Mouse (Mus musculus) G1E (cell line): ENCODE results near the gene Fads6. TPM values are rescaled to one million over a fixed set of nuclear protein-coding genes. Genes with fewer than 3 reads are reported as not detected.
A peak's percentile ranks its signal among the peaks of the same experiment; 100 is the strongest.

ENCODE experiments used
- ATAC-seq: 2 replicates; pipeline ENCODE4 v1.8.0; 2016; ENCODE audit warnings: mild to moderate bottlenecking; ENCODE audit not compliant: insufficient number of reproducible peaks, poor library complexity, low FRiP score, severe bottlenecking; ENCODE audit errors: extremely low read depth
- DNase-seq: peaks from one replicate; pipeline ENCODE4 v3.0.0; 2012; ENCODE audit warnings: low spot score
- H3K27me3 ChIP-seq: 2 replicates; pipeline ENCODE4 v1.6.1; 2012; ENCODE audit warnings: mild to moderate bottlenecking, low read length, inconsistent platforms; ENCODE audit not compliant: insufficient read depth
- H3K36me3 ChIP-seq: replicated peaks from 2 replicates; pipeline ENCODE3; 2012; ENCODE audit warnings: mild to moderate bottlenecking, inconsistent platforms
- H3K4me1 ChIP-seq: 2 replicates; pipeline ENCODE4 v1.6.1; 2012; ENCODE audit warnings: low read depth, low read length, inconsistent platforms, mixed read lengths; ENCODE audit not compliant: insufficient read depth
- H3K4me3 ChIP-seq: 2 replicates; pipeline ENCODE4 v1.5.1; 2012; ENCODE audit warnings: low read depth, mild to moderate bottlenecking, inconsistent platforms, low read length, moderate library complexity, mixed read lengths
- H3K9me3 ChIP-seq: replicated peaks from 2 replicates; pipeline ENCODE4 v1.6.1; 2012; ENCODE audit warnings: inconsistent platforms
- CTCF ChIP-seq: IDR thresholded peaks from 2 replicates; pipeline ENCODE4 v1.5.1; 2012; ENCODE audit warnings: low read depth, low read length, inconsistent platforms, mixed read lengths
- GATA1 ChIP-seq: IDR thresholded peaks from 2 replicates; pipeline ENCODE4 v1.6.1; 2012; ENCODE audit warnings: borderline replicate concordance, low read length, inconsistent platforms, mixed read lengths
- GATA2 ChIP-seq: IDR thresholded peaks from 2 replicates; pipeline ENCODE4 v1.6.1; 2012; ENCODE audit warnings: low read depth, low read length, inconsistent platforms, borderline replicate concordance
- POLR2AphosphoS5 ChIP-seq: IDR thresholded peaks from 2 replicates; pipeline ENCODE4 v1.6.1; 2012; ENCODE audit warnings: low read depth, low read length, inconsistent platforms; ENCODE audit not compliant: insufficient replicate concordance
- TAL1 ChIP-seq: conservative IDR thresholded peaks from 2 replicates; pipeline ENCODE4 v1.6.1; 2012; ENCODE audit warnings: low read depth, low read length, inconsistent platforms, mixed read lengths
- polyA plus RNA-seq: library from polyadenylated mRNA; stranded (reverse); fragments of >175 nt; gene quantifications from 2 replicates; pipeline ENCODE4 v1.2.3, GENCODE M21; 2012
- total RNA-seq, 2 experiments: library from RNA; stranded (forward) in 1 of 2; stranded (reverse) in 1 of 2; fragments of 200-1000 nt in 1 of 2; fragments of >200 nt in 1 of 2; fragmentation: Nextera tagmentation in 1 of 2; gene quantifications; 2 replicates each; pipeline ENCODE4 v1.2.3; 2014 to 2017

Fads6 gene
- total and polyA plus RNA-seq, 3 experiments = 0.38 TPM; not detected in 2

DNA sequence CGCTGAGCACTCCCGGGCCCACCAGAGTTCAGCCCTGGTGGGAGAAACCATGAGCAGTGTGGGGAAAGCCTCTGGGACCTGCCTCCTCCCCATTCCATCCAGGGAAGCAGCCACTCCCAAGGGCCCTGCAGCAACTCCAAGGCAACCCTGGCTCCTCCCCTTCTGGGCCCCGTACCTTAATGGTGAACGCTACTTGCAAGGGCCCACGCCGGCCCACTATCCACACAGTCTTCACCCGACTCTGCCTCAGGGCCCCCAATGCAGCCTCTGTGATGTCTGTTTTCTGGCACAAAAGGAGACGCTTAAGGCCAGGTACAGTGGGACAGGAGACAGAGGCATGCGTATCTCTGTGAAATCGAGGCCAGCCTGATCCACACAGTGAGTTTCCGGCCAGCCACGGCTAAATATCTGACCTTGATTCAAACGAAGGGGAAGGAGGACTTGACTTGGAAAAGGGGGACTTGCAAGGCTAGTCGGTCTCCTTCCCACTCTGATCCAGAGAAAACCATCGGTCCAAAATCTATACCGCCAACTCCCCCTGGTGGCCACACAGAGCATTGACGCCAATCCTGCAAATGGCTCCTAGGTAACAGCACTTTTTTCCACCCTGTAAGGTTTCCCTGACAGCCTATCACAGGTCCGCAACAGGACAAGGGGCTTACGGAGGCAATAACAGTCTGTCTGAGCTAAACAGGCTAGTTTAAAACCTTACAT is 27.2 kb downstream of the Fads6 start:
- ATAC-seq = peak; percentile 50

DNA sequence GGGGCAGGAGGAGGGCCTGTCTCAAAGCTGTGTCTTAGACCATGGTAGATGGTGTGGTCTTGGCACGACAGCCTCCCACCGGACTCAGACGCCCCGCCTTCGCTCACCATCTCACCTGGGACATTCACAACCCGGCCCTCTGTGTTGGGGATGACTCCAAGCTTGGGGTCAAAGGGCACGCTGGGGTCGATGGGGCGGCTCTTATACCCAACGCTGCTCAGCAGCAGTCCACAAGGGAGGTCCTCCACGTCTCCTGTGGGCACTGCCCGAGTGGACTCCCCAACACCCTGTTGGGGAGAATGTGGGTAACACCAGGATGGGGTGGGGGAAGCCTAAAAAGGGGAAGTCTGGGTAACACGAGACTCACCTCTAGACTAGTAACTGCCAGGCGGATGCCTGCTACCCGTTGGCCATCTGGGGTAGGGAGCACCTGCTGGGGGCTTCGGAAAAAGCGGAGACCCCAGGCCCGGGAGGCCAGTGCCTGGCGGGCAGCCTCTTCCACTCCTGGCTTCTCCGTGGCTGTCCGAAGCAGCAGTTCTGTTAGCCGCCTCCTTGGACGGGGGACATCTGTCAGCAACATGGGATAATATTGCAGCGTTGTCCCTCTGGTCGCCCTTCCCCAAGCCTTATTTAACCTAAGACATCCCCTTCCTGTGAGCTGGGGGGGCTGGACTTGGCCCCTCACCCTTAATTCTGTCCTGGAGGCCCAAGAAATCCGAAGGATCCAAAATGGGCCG is 28.0 kb downstream of the Fads6 start:
- TF ChIP-seq TAL1 (no peak), GATA2 (no peak), POLR2AphosphoS5 (no peak), GATA1 (no peak), CTCF (no peak)
- Histone ChIP-seq H3K27me3 (peaks cover 20% of the 10 kb centered on the region; the same call in 1 of the 2 replicates), H3K9me3 (peaks cover 5% of the 10 kb centered on the region; the same call in 1 of the 2 replicates), H3K36me3 (peaks cover 72% of the 10 kb centered on the region), H3K4me1 (peaks cover 44% of the 10 kb centered on the region), H3K4me3 (no peak overlapping the region)
- DNase-seq (no peak), ATAC-seq (0 out of 2 replicates have a peak, but pooled peaks have one; percentile 9)

More for the DNA sequence above, 27.2 kb downstream of the Fads6 start:
- TF ChIP-seq CTCF (peak; percentile 93), GATA2 (no peak), TAL1 (no peak)
- Histone ChIP-seq H3K9me3 (peaks cover 5% of the 10 kb centered on the region; the same call in 1 of the 2 replicates), H3K27me3 (peaks cover 14% of the 10 kb centered on the region; the same call in 1 of the 2 replicates), H3K4me1 (peaks cover 51% of the 10 kb centered on the region), H3K36me3 (peaks cover 77% of the 10 kb centered on the region), H3K4me3 (no peak overlapping the region)
- DNase-seq = peak; percentile 76

DNA sequence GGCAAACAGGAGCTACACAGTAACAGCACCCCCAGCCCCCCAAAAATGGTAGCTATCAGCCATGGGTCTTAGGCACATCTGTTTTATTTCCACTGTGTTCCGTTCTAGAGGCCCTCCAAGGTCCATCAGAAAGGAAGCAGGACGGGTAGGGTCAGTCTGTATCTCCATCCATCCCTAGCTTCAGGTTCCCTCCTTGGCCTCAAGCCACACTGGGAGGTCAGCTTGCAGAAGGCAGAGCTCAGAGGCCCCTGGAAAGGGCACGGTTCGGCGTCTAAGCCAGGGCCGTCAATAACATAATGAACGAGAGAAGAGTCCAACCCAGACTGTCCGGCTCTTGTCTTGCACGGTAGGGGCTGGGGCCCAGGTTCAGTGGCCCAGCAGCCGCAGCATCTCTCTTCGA is 29.5 kb downstream of the Fads6 start:
- peaks cover 30% of the 10 kb centered on the region for H3K4me1 ChIP-seq
- TF ChIP-seq GATA2 (no peak), GATA1 (no peak), TAL1 (no peak), POLR2AphosphoS5 (no peak)
- peaks cover 26% of the 10 kb centered on the region for H3K27me3 ChIP-seq
- peaks cover 56% of the 10 kb centered on the region for H3K36me3 ChIP-seq
- DNase-seq (no peak), ATAC-seq (no peak)
- H3K9me3 ChIP-seq = peaks cover 5% of the 10 kb centered on the region; the same call in 1 of the 2 replicates
- H3K4me3 ChIP-seq = no peak overlapping the region

- H3K4me3 ChIP-seq = no peak within 1 kb of the TSS
Measured at GRCm38 (mm10) chr11:115267061-115267883, 30.2 kb downstream of the Fads6 start, which contains the start of gene Grin2c. TSS of gene Grin2c (minus strand) at chr11:115267243.

DNA sequence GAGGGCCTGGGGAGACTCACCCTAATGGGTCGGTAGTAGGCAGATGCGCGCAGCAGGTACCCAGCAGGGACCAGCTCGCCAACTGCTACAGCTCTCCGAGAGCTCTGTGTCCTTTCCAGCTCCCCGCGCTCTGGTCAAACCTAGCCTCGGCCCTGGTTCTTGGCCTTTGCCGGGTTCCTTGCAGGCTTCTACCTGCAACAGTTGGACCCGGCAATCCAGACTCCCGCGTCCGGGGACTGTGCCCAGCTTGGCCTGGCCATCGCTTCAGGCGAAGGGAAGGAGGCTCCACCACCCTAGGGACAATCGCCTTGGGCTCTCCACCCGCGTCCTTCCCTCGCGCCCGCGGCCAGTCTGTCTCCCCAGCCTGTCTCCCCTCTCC is 31.1 kb downstream of the Fads6 start:
- TF ChIP-seq TAL1 = no peak
- no peak for TF ChIP-seq POLR2AphosphoS5
- no peak for TF ChIP-seq CTCF
- TF ChIP-seq GATA1 = no peak
- H3K36me3 ChIP-seq = peaks cover 40% of the 10 kb centered on the region
- DNase-seq = no peak
- H3K9me3 ChIP-seq = peaks cover 5% of the 10 kb centered on the region; the same call in 1 of the 2 replicates
- H3K4me1 ChIP-seq = peaks cover 21% of the 10 kb centered on the region
- no peak overlapping the region for H3K4me3 ChIP-seq
- no peak for ATAC-seq
- H3K27me3 ChIP-seq = peaks cover 39% of the 10 kb centered on the region

More at GRCm38 (mm10) chr11:115267061-115267883, 30.2 kb downstream of the Fads6 start, which contains the start of gene Grin2c:
- Histone ChIP-seq H3K36me3 (peaks cover 49% of the 10 kb centered on the region), H3K4me1 (peaks cover 23% of the 10 kb centered on the region), H3K9me3 (peaks cover 5% of the 10 kb centered on the region; the same call in 1 of the 2 replicates), H3K27me3 (peaks cover 32% of the 10 kb centered on the region)
- ATAC-seq (no peak), DNase-seq (no peak)
- TF ChIP-seq POLR2AphosphoS5 (no peak), GATA2 (no peak), CTCF (no peak), GATA1 (no peak), TAL1 (no peak)
